Mouse (Mus musculus) intestine, embryonic 15.5 days (tissue): ENCODE results near the gene 1700017B05Rik. TPM values are rescaled to one million over a fixed set of nuclear protein-coding genes. Genes with fewer than 3 reads are reported as not detected.

Experiments used
- ATAC-seq: fragments of 200-750 bp; cut with Nextera tagmentation; 2 replicates; pipeline ENCODE4 v1.8.0; 2017; ENCODE audit warnings: moderate TSS enrichment, moderate library complexity
- H3K27ac ChIP-seq: fragments of 300-500 bp; sonication (generic); 2 replicates; pipeline ENCODE4 v1.5.1; 2015; ENCODE audit warnings: mild to moderate bottlenecking, inconsistent platforms
- H3K27me3 ChIP-seq: fragments of 300-500 bp; sonication (generic); replicated peaks from 2 replicates; pipeline ENCODE4 v1.6.1; 2015; ENCODE audit warnings: inconsistent platforms
- H3K36me3 ChIP-seq: fragments of 300-500 bp; sonication (generic); 2 replicates; pipeline ENCODE4 v1.6.1; 2015; ENCODE audit warnings: inconsistent platforms
- H3K4me1 ChIP-seq: fragments of 300-500 bp; sonication (generic); replicated peaks from 2 replicates; pipeline ENCODE4 v1.6.1; 2015; ENCODE audit warnings: inconsistent platforms
- H3K4me2 ChIP-seq: fragments of 300-500 bp; sonication (generic); replicated peaks from 2 replicates; pipeline ENCODE4 v1.6.1; 2015; ENCODE audit warnings: mild to moderate bottlenecking, inconsistent platforms
- H3K4me3 ChIP-seq: fragments of 300-500 bp; sonication (generic); replicated peaks from 2 replicates; pipeline ENCODE4 v1.5.1; 2015; ENCODE audit warnings: inconsistent platforms
- H3K9ac ChIP-seq: fragments of 300-500 bp; sonication (generic); 2 replicates; pipeline ENCODE4 v1.6.1; 2015; ENCODE audit warnings: inconsistent platforms
- H3K9me3 ChIP-seq: fragments of 300-500 bp; sonication (generic); 2 replicates; pipeline ENCODE4 v1.6.1; 2016; ENCODE audit warnings: inconsistent platforms
- WGBS: fragments of 180-500 bp; shearing (Covaris S2); methylation state at CpG from one replicate; pipeline ENCODE4 v1.1.7; 2015; 5-methylcytosine and 5-hydroxymethylcytosine counted together
- polyA plus RNA-seq: library from polyadenylated mRNA; unstranded; fragments of >200 nt; fragmentation: Nextera tagmentation; extraction: Ambion mirVana; gene quantifications from 2 replicates; pipeline ENCODE4 v1.2.1, GENCODE M21; 2015

1700017B05Rik gene
- polyA plus RNA-seq, 1 experiment from 2014 or later = 27.7 TPM

DNA sequence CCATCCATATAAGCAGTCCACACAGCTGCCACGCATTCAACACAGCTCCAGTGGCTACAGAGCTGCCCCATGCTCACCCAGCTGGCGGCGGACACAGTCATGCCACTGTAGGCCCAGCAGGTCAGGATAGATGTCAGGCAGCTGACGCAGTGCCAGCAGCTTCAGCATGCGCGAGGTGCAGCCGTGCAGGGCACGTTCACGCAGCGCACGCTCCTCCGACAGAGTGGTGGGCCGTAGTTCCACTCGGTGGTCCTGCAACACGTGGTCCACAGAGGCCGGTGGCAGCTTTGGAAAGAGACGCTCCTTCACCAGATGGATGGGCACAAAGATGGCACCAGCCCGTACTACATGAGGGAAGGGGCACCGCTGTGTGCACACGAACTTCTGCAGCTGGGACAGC lies 6.1 kb downstream of the 1700017B05Rik start:
- no peak overlapping the region for H3K27ac ChIP-seq
- H3K4me2 ChIP-seq = no peak overlapping the region
- no peak overlapping the region for H3K9ac ChIP-seq
- H3K9me3 ChIP-seq = no peaks in the 10 kb centered on the region
- H3K4me1 ChIP-seq = peaks cover 28% of the 10 kb centered on the region
- no peak overlapping the region for H3K4me3 ChIP-seq
- no peak for ATAC-seq
- 94% methylated on average over 20 of the region's 20 CpGs for WGBS
- peaks cover 58% of the 10 kb centered on the region for H3K36me3 ChIP-seq
- H3K27me3 ChIP-seq = no peaks in the 10 kb centered on the region

DNA sequence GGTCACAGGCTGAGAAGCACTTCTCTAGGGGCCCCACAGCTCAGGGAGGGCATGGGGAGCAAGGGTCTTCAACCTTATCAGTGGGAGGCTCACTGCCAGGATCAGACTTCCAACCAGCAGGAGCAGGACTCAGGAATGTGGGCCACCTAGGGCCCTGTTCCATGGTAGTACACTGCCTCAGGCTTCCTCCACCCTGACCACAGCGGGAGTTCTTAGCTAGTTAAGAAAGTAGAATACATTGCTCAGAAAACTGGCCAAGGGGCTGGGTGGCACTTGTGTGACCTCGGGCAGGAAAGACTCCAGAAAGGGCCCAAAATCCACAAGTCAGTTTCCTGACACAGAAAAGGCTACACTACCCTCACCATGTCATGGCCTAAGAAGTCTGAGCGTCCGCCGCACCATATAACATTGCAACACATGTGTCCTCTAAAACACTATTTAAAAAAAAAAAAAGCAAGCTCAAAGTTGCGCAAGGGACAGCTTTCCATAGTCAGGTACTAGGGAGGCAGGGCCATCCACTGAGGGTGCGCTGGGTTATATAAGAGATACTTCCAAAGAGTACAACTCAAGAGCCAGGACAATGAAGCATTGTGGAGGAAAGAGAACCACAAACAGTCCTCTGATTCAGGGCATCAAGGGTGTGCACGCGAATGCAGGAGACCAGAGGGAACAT lies 7.5 kb downstream of the 1700017B05Rik start:
- H3K9ac ChIP-seq = no peak overlapping the region
- no peak for ATAC-seq

DNA sequence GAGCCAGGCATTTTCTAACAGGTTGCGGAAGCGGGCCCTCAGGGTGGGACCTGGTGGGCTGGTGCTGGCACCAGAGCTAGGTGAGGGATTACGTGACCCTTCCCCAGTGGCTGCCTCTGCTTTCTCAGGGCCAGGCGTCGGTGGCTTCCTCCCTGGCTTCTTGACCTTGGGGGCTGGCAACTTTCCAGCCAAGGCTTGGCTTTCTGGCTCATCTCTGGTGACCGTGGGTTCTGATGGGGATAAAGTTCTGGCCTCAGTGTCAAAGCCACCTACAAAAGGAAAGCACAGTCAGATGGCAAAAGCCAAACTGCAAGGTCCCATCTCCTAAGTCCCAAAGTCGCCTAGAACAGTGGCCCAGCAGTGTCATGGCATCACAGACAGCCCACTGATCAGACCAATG lies 8.4 kb downstream of the 1700017B05Rik start:
- H3K36me3 ChIP-seq = peaks cover 64% of the 10 kb centered on the region
- H3K9me3 ChIP-seq = no peaks in the 10 kb centered on the region
- H3K27ac ChIP-seq = no peak overlapping the region
- H3K27me3 ChIP-seq = no peaks in the 10 kb centered on the region
- 82% methylated on average over 7 of the region's 7 CpGs for WGBS
- no peak for ATAC-seq
- no peak overlapping the region for H3K4me3 ChIP-seq
- H3K9ac ChIP-seq = no peak overlapping the region
- H3K4me1 ChIP-seq = peaks cover 17% of the 10 kb centered on the region; the same call in 1 of the 2 replicates
- H3K4me2 ChIP-seq = no peak overlapping the region

More for the DNA sequence above, 7.5 kb downstream of the 1700017B05Rik start:
- 84% methylated on average over 9 of the region's 9 CpGs for WGBS
- H3K36me3 ChIP-seq = peaks cover 64% of the 10 kb centered on the region
- H3K9me3 ChIP-seq = no peaks in the 10 kb centered on the region
- peaks cover 17% of the 10 kb centered on the region; the same call in 1 of the 2 replicates for H3K4me1 ChIP-seq
- H3K4me2 ChIP-seq = no peak overlapping the region
- no peak overlapping the region for H3K27ac ChIP-seq
- H3K4me3 ChIP-seq = no peak overlapping the region
- no peaks in the 10 kb centered on the region for H3K27me3 ChIP-seq

DNA sequence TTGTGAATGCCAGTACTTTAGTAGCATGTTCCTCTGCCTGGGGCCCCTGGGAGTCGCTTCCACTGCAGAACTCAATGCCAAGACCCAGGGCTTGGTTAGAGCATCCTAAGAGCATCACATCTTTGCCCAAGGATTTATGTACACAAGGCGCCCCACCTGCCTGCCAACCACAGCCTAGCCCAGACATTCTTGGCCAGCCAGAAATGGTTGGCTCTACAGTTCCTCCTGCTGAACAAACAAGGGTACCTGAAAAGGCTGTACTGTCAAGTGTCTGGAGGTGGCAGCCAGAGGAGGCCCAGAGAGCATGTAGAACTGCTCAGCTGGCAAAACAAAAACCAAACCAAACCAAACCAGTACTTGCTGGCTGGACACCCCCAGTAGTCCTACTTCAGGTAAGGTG lies 11.3 kb downstream of the 1700017B05Rik start:
- Histone ChIP-seq H3K9ac (no peak overlapping the region), H3K4me2 (no peak overlapping the region), H3K4me1 (peaks cover 20% of the 10 kb centered on the region), H3K4me3 (no peak overlapping the region), H3K9me3 (no peaks in the 10 kb centered on the region), H3K36me3 (peaks cover 40% of the 10 kb centered on the region), H3K27me3 (no peaks in the 10 kb centered on the region), H3K27ac (no peak overlapping the region)
- WGBS = 92% methylated on average over 2 of the region's 2 CpGs
- ATAC-seq = no peak

GRCm38 (mm10) chr9:57250026-57250425 lies 12.4 kb downstream of the 1700017B05Rik start:
- no peak overlapping the region for H3K27ac ChIP-seq
- WGBS = 89% methylated on average over 4 of the region's 4 CpGs

GRCm38 (mm10) chr9:57248030-57248942 lies 14.1 kb downstream of the 1700017B05Rik start:
- Histone ChIP-seq H3K36me3 (peaks cover 24% of the 10 kb centered on the region), H3K27ac (no peak overlapping the region), H3K4me1 (peaks cover 9% of the 10 kb centered on the region; the same call in 1 of the 2 replicates), H3K9me3 (no peaks in the 10 kb centered on the region), H3K9ac (no peak overlapping the region), H3K4me3 (no peak overlapping the region), H3K4me2 (no peak overlapping the region), H3K27me3 (no peaks in the 10 kb centered on the region)
- ATAC-seq = no peak
- 65% methylated on average over 7 of the region's 7 CpGs for WGBS

More at GRCm38 (mm10) chr9:57250026-57250425, 12.4 kb downstream of the 1700017B05Rik start:
- ATAC-seq = no peak
- Histone ChIP-seq H3K4me2 (no peak overlapping the region), H3K27me3 (no peaks in the 10 kb centered on the region), H3K9me3 (no peaks in the 10 kb centered on the region), H3K9ac (no peak overlapping the region), H3K4me3 (no peak overlapping the region), H3K4me1 (peaks cover 13% of the 10 kb centered on the region), H3K36me3 (peaks cover 34% of the 10 kb centered on the region)

- ATAC-seq = no peak
- Histone ChIP-seq H3K27me3 (no peaks in the 10 kb centered on the region), H3K4me1 (peaks cover 9% of the 10 kb centered on the region; the same call in 1 of the 2 replicates), H3K36me3 (peaks cover 14% of the 10 kb centered on the region), H3K9ac (no peak overlapping the region), H3K9me3 (no peaks in the 10 kb centered on the region), H3K27ac (no peak overlapping the region), H3K4me3 (no peak overlapping the region), H3K4me2 (no peak overlapping the region)
- 47% methylated on average over 8 of the region's 8 CpGs for WGBS
Measured at GRCm38 (mm10) chr9:57247201-57247671, 15.2 kb downstream of the 1700017B05Rik start.

GRCm38 (mm10) chr9:57246482-57246881 lies 15.9 kb downstream of the 1700017B05Rik start:
- ATAC-seq = no peak
- no peak overlapping the region for H3K4me3 ChIP-seq
- no peaks in the 10 kb centered on the region for H3K9me3 ChIP-seq
- 89% methylated on average over 5 of the region's 5 CpGs for WGBS
- no peaks in the 10 kb centered on the region for H3K27me3 ChIP-seq
- peaks cover 9% of the 10 kb centered on the region; the same call in 1 of the 2 replicates for H3K4me1 ChIP-seq
- H3K27ac ChIP-seq = no peak overlapping the region
- no peak overlapping the region for H3K9ac ChIP-seq
- peaks cover 8% of the 10 kb centered on the region for H3K36me3 ChIP-seq
- no peak overlapping the region for H3K4me2 ChIP-seq

- no peak overlapping the region for H3K4me2 ChIP-seq
- H3K36me3 ChIP-seq = no peaks in the 10 kb centered on the region
- H3K4me1 ChIP-seq = peaks cover 9% of the 10 kb centered on the region; the same call in 1 of the 2 replicates
- no peaks in the 10 kb centered on the region for H3K27me3 ChIP-seq
- H3K9me3 ChIP-seq = no peaks in the 10 kb centered on the region
- WGBS = 44% methylated on average over 7 of the region's 7 CpGs
- H3K4me3 ChIP-seq = no peak overlapping the region
- peak; percentile 32; the same call in 1 of the 2 replicates for ATAC-seq
- H3K9ac ChIP-seq = no peak overlapping the region
- H3K27ac ChIP-seq = no peak overlapping the region
Measured at GRCm38 (mm10) chr9:57244106-57244685, 18.2 kb downstream of the 1700017B05Rik start.

DNA sequence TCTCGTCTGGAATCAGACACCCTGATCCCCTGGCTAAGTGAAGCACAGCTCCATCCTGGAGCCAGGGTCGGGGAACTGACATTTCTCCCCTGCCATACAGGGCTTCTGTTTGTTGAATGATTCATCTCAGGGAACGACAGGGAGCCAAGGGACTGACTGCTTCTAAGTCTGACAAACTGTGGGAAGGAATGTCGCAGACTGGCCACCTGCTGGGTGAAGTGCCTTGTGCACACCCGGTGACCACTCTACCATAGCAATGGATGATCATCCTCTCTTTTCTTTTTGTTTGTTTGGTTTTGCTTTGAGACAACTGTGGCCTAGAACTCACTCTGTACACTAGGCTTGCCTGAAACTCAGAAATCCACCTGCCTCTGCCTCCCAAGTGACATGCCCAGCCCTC lies 19.5 kb downstream of the 1700017B05Rik start:
- H3K4me2 ChIP-seq = no peak overlapping the region
- no peak overlapping the region for H3K27ac ChIP-seq
- no peaks in the 10 kb centered on the region for H3K9me3 ChIP-seq
- no peak for ATAC-seq
- H3K4me3 ChIP-seq = no peak overlapping the region
- H3K9ac ChIP-seq = no peak overlapping the region
- no peaks in the 10 kb centered on the region for H3K36me3 ChIP-seq
- 33% methylated on average over 5 of the region's 5 CpGs for WGBS
- no peaks in the 10 kb centered on the region for H3K27me3 ChIP-seq
- H3K4me1 ChIP-seq = peaks cover 9% of the 10 kb centered on the region; the same call in 1 of the 2 replicates

DNA sequence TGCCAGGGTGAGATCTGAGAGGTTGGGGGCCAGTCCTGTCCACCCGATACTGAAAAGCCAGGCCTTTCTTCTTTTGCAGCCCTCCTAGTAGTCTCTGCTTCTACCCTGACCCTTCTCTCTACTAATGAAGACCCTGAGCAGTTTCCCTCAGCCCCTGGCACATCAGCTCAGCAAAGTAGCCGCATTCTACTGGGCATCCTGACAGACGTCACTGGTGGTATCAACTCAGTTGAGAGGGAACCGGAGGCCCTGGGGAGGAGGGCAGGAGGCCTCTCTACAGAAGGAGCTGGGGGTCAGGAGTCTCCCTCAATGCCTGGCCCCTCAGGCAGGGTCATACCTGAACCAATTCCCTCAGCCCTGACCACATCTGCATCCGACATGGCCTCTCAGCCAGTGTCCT lies 21.3 kb downstream of the 1700017B05Rik start:
- Histone ChIP-seq H3K4me2 (no peak overlapping the region), H3K9me3 (no peaks in the 10 kb centered on the region), H3K4me1 (no peaks in the 10 kb centered on the region), H3K4me3 (no peak overlapping the region), H3K9ac (no peak overlapping the region), H3K27me3 (no peaks in the 10 kb centered on the region), H3K27ac (no peak overlapping the region), H3K36me3 (no peaks in the 10 kb centered on the region)
- ATAC-seq = no peak
- WGBS = 84% methylated on average over 5 of the region's 5 CpGs

GRCm38 (mm10) chr9:57238220-57238619 lies 24.2 kb downstream of the 1700017B05Rik start:
- 81% methylated on average over 2 of the region's 2 CpGs for WGBS
- H3K9ac ChIP-seq = no peak overlapping the region
- H3K4me2 ChIP-seq = no peak overlapping the region
- no peak overlapping the region for H3K4me3 ChIP-seq
- no peaks in the 10 kb centered on the region for H3K27me3 ChIP-seq
- H3K9me3 ChIP-seq = no peaks in the 10 kb centered on the region
- no peaks in the 10 kb centered on the region for H3K36me3 ChIP-seq
- no peak overlapping the region for H3K27ac ChIP-seq
- no peak for ATAC-seq
- no peaks in the 10 kb centered on the region for H3K4me1 ChIP-seq
